Mouse (Mus musculus) liver, adult 2 months (tissue): ENCODE results near the gene Crim1.

Experiments used
- CTCF ChIP-seq: fragments of 200-500 bp; IDR thresholded peaks from 2 replicates; pipeline ENCODE4 v1.5.1; 2011; ENCODE audit warnings: low read depth, low read length, control low read depth
- POLR2A ChIP-seq: fragments of 200-500 bp; IDR thresholded peaks from 2 replicates; pipeline ENCODE4 v1.6.1; 2011; ENCODE audit warnings: low read length, control low read depth; ENCODE audit not compliant: insufficient read depth; ENCODE audit errors: extremely low read depth

GRCm38 (mm10) chr17:78292301-78292700 lies 92.3 kb downstream of the Crim1 start:
- no peak for TF ChIP-seq CTCF
- no peak for TF ChIP-seq POLR2A
